Mouse (Mus musculus) adrenal gland, adult 18-20 months (tissue): ENCODE measurements at regions not wholly inside any gene's neighbourhood (a gene's known extent, or its start where the extent isn't known, plus 50 kb on each side); places are given as distances from the start of the nearest gene placed in this dataset.

ENCODE experiments used
- DNase-seq, 2 experiments: peaks; one replicate each; pipeline ENCODE4 v3.0.0; 2021 to 2022; ENCODE audit warnings: low spot score in 2 of 2

- DNase-seq: no peak
These were observed 69.2 kb upstream of the Tpm1 start for GRCm38 (mm10) chr9:67118429-67118828.

- DNase-seq: no peak
These were observed 68.4 kb upstream of the Tpm1 start for GRCm38 (mm10) chr9:67117639-67118038.

GRCm38 (mm10) chr9:67115991-67116390, 66.8 kb upstream of the Tpm1 start:
- no peak for DNase-seq

GRCm38 (mm10) chr9:67114099-67114498, 64.9 kb upstream of the Tpm1 start:
- no peak for DNase-seq

- DNase-seq: no peak
These were observed 62.8 kb upstream of the Tpm1 start for GRCm38 (mm10) chr9:67111836-67112584.

- DNase-seq: no peak
These were observed 58.7 kb upstream of the Tpm1 start for GRCm38 (mm10) chr9:67107938-67108337.

GRCm38 (mm10) chr9:67105867-67106266, 56.7 kb upstream of the Tpm1 start:
- DNase-seq: no peak

GRCm38 (mm10) chr9:67105216-67105615, 56.0 kb upstream of the Tpm1 start:
- no peak for DNase-seq

GRCm38 (mm10) chr9:67104616-67105015, 55.4 kb upstream of the Tpm1 start:
- DNase-seq: no peak

GRCm38 (mm10) chr9:67102578-67102977, 53.4 kb upstream of the Tpm1 start:
- peak in 1 of 2 experiments; percentile 23 for DNase-seq

- DNase-seq: no peak
These were observed 50.3 kb upstream of the Tpm1 start for GRCm38 (mm10) chr9:67099471-67099870.
